Mouse (Mus musculus): Measurements from ENCODE around the gene Rab21.

- TF ChIP-seq CTCF (IDR thresholded peaks at IDR 0.05; ENCODE audit: low read depth, low read length) (no peak), POLR2A (IDR thresholded peaks at IDR 0.05; ENCODE audit: extremely low read depth, insufficient read depth, low read length) (no peak)
Observed at GRCm38 (mm10) chr10:115314287-115314581, 1.2 kb downstream of the Rab21 start.

All from liver, adult 2 months (tissue).